Mouse (Mus musculus) C2C12 (cell line): ENCODE results near the gene Mfsd1.

Source experiments
- CTCF ChIP-seq: IDR thresholded peaks from one replicate; pipeline ENCODE4 v1.5.1; 2011; ENCODE audit not compliant: control insufficient read depth, insufficient read depth, insufficient read length
- MAX ChIP-seq: IDR thresholded peaks from one replicate; pipeline ENCODE4 v1.6.1; 2011; ENCODE audit warnings: mild to moderate bottlenecking, control low read depth
- MYOD1 ChIP-seq: IDR thresholded peaks from one replicate; pipeline ENCODE4 v1.6.1; 2011; ENCODE audit warnings: low read depth; ENCODE audit not compliant: control insufficient read depth, insufficient read length
- MYOG ChIP-seq: IDR thresholded peaks from one replicate; pipeline ENCODE4 v1.6.1; 2011; ENCODE audit not compliant: control insufficient read depth, insufficient read length; ENCODE audit errors: extremely low read depth
- USF1 ChIP-seq: IDR thresholded peaks from one replicate; pipeline ENCODE4 v1.6.1; 2011; ENCODE audit warnings: low read depth, mild to moderate bottlenecking, control low read depth, moderate library complexity

GRCm38 (mm10) chr3:67618222-67618621, 35.7 kb downstream of the Mfsd1 start:
- TF ChIP-seq CTCF (no peak), USF1 (no peak), MYOG (no peak), MYOD1 (no peak), MAX (no peak)
